Mouse (Mus musculus): ENCODE measurements around the gene Ubc. TPM values are rescaled to one million over a fixed set of nuclear protein-coding genes. Genes with fewer than 3 reads are reported as not detected.
"Not testable (repeated sequence)": the region's sequence is repeated elsewhere in the genome, so short reads cannot be mapped to it uniquely, and the experiment has no call there.

Ubc gene
- total and polyA plus RNA-seq, 2 experiments, result 634 to 990 TPM

DNA sequence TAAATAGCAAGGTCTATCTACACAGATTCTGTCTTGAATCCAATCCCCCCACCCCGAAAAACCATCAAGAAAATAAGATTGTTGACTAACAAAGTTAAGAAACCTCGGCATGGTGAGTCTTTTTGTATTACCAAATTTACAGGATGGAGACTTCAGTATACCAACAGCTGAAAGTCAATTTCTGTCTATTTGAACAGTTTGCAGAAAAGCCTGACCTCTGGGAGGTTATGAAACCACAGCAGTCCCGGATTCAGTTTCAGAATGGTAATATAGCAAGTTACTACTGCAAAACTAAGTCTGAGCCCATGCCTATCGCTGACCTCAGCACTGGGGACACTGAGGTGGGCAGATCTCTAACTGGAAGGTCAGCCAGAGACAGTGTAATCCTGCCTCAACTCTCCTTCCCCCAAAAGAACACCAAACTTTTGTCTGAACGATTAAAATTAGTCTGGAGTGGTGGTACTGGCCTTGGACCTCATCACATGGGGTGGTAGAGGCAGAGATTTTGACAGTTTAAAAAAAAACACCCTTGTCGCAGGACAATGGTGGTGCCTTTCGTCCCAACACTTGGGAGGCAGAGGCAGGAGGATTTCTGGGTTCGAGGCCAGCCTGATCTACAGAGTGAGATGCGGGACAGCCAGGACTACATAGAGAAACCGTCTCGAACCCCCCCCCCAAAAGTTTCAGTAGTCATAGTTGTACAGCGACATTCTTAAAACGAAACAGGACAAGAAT lies 1.5 kb downstream of the Ubc start:
- Histone ChIP-seq H3K4me1 (ENCODE audit: control insufficient read depth, insufficient read depth, low read length) (peaks cover 18% of the 10 kb centered on the region), H3K4me3 (ENCODE audit: insufficient read depth, low read depth, low read length) (peak overlapping the region; percentile 76), H3K36me3 (ENCODE audit: control insufficient read depth, insufficient read depth, low read length) (peaks cover 23% of the 10 kb centered on the region), H3K9ac (ENCODE audit: low read depth, low read length) (peak overlapping the region; percentile 91), H3K79me2 (ENCODE audit: control insufficient read depth, insufficient read depth, low read length) (peaks cover 15% of the 10 kb centered on the region), H3K27ac (replicated peaks; ENCODE audit: insufficient read depth, low read depth, low read length) (peak overlapping the region; percentile 97), H3K27me3 (ENCODE audit: control insufficient read depth, insufficient read depth, low read length) (no peaks in the 10 kb centered on the region)
- TF ChIP-seq POLR2A (IDR thresholded peaks at IDR 0.05; ENCODE audit: extremely low read depth, insufficient read depth, low read length) (no peak), CTCF (IDR thresholded peaks at IDR 0.05; ENCODE audit: low read depth, low read length) (peak; percentile 1; the same call in 1 of the 2 replicates)
- WGBS, result 1% methylated on average over 13 of the region's 13 CpGs
- peak; percentile 53 for DNase-seq (ENCODE audit: extremely low read depth, low read depth, low spot score)

GRCm38 (mm10) chr5:125387295-125387694 lies 2.7 kb downstream of the Ubc start:
- not testable (repeated sequence) for H3K27ac ChIP-seq (replicated peaks; ENCODE audit: insufficient read depth, low read depth, low read length); H3K27me3 ChIP-seq (ENCODE audit: control insufficient read depth, insufficient read depth, low read length); DNase-seq (ENCODE audit: extremely low read depth, low read depth, low spot score)
- WGBS, result 42% methylated on average over 5 of the region's 6 CpGs
- peaks cover 18% of the 10 kb centered on the region for H3K4me1 ChIP-seq (ENCODE audit: control insufficient read depth, insufficient read depth, low read length)
- H3K9ac ChIP-seq (ENCODE audit: low read depth, low read length), result 0 out of 2 replicates have a peak overlapping the region, but pooled peaks have one; percentile 41
- peak overlapping the region; percentile 35 for H3K4me3 ChIP-seq (ENCODE audit: insufficient read depth, low read depth, low read length)
- peaks cover 23% of the 10 kb centered on the region for H3K36me3 ChIP-seq (ENCODE audit: control insufficient read depth, insufficient read depth, low read length)
- H3K79me2 ChIP-seq (ENCODE audit: control insufficient read depth, insufficient read depth, low read length), result peaks cover 15% of the 10 kb centered on the region

DNA sequence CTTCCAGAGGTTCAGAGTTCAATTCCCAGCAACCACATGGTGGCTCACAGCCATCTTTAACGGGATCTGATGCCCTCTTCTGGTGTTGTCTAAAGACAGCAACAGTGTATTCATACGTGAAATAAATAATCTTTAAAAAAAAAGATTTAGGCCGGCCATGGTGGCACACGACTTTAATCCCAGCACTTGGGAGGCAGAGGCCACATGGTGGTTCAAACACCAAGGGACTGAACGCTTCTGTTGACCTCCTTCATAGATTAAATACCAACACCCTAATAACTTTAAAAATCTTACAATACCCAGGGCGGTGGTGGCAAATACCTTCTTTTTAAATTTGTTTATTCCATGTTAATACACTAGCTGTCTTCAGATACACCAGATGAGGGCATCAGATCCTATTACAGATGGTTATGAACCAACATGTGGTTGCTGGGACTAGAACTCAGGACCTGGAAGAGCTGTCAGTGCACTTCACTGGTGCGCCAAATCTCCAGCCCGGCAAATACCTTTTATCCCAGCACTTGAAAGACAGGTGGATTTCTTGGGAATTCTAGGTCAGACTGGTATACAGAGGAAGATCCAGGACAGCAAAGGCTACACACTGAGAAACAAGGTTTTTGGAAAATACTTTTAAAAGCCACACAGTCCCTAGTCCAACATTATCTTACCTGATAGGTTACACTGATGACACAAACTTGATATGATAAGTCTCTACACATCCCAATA lies 4.6 kb downstream of the Ubc start:
- WGBS, result 9% methylated on average over 8 of the region's 8 CpGs
- Histone ChIP-seq H3K4me1 (ENCODE audit: control insufficient read depth, insufficient read depth, low read length) (peaks cover 8% of the 10 kb centered on the region), H3K4me3 (ENCODE audit: insufficient read depth, low read depth, low read length) (peak overlapping the region; percentile 45), H3K27me3 (ENCODE audit: control insufficient read depth, insufficient read depth, low read length) (no peaks in the 10 kb centered on the region), H3K27ac (replicated peaks; ENCODE audit: insufficient read depth, low read depth, low read length) (no peak overlapping the region), H3K36me3 (ENCODE audit: control insufficient read depth, insufficient read depth, low read length) (peaks cover 23% of the 10 kb centered on the region), H3K9ac (ENCODE audit: low read depth, low read length) (0 out of 2 replicates have a peak overlapping the region, but pooled peaks have one; percentile 12), H3K79me2 (ENCODE audit: control insufficient read depth, insufficient read depth, low read length) (peaks cover 15% of the 10 kb centered on the region)
- TF ChIP-seq POLR2A (IDR thresholded peaks at IDR 0.05; ENCODE audit: extremely low read depth, insufficient read depth, low read length), result no peak
- 0 out of 2 replicates have a peak, but pooled peaks have one; percentile 0 for TF ChIP-seq CTCF (IDR thresholded peaks at IDR 0.05; ENCODE audit: low read depth, low read length)
- peak; percentile 76 for DNase-seq (ENCODE audit: extremely low read depth, low read depth, low spot score)

DNA sequence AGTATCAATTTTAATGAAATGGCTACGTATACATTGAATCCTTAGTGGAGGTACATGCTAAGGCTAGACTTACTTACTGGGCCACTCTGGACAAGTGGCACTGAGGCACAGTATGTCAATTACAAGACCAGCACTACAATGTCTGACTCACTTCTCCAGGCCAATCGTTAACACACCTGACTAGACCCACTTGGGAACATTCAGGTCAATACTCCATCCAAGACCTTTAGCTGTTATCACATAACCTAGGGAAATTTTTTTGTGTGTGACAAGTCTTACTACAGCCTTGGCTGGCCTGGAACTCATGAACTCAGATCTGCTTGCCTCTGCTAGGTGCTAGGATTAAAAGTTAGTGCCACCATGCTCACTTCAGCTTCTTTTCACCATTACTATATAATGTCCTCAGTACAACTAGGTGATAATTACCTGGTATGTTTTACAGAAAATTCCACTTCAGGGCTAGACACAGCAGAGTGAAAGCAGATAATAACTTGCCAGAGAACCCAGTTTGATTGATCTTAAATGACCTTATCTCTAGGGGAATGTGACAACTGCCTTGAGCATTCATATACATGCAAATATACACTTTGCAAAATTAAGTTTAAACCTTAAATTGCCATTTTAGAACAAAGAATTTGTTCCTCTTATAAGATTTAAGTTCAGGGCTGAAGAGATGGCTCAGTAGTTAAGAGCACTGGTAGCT lies 5.3 kb downstream of the Ubc start:
- DNase-seq (ENCODE audit: extremely low read depth, low read depth, low spot score), result peak; percentile 83
- TF ChIP-seq CTCF (IDR thresholded peaks at IDR 0.05; ENCODE audit: low read depth, low read length) (no peak), POLR2A (IDR thresholded peaks at IDR 0.05; ENCODE audit: extremely low read depth, insufficient read depth, low read length) (0 out of 2 replicates have a peak, but pooled peaks have one; percentile 4)
- WGBS, result 18% methylated on average over 2 of the region's 2 CpGs
- no peaks in the 10 kb centered on the region for H3K27me3 ChIP-seq (ENCODE audit: control insufficient read depth, insufficient read depth, low read length)
- peak overlapping the region; percentile 21; the same call in 1 of the 2 replicates for H3K4me3 ChIP-seq (ENCODE audit: insufficient read depth, low read depth, low read length)
- peaks cover 15% of the 10 kb centered on the region for H3K79me2 ChIP-seq (ENCODE audit: control insufficient read depth, insufficient read depth, low read length)
- H3K27ac ChIP-seq (replicated peaks; ENCODE audit: insufficient read depth, low read depth, low read length), result 0 out of 2 replicates have a peak overlapping the region, but pooled peaks have one; percentile 8
- H3K36me3 ChIP-seq (ENCODE audit: control insufficient read depth, insufficient read depth, low read length), result peaks cover 23% of the 10 kb centered on the region
- H3K4me1 ChIP-seq (ENCODE audit: control insufficient read depth, insufficient read depth, low read length), result peaks cover 8% of the 10 kb centered on the region
- H3K9ac ChIP-seq (ENCODE audit: low read depth, low read length), result peak overlapping the region; percentile 52

- Histone ChIP-seq H3K27me3 (ENCODE audit: control insufficient read depth, insufficient read depth, low read length) (no peaks in the 10 kb centered on the region), H3K9ac (ENCODE audit: low read depth, low read length) (no peak overlapping the region), H3K4me1 (ENCODE audit: control insufficient read depth, insufficient read depth, low read length) (peaks cover 8% of the 10 kb centered on the region), H3K27ac (replicated peaks; ENCODE audit: insufficient read depth, low read depth, low read length) (no peak overlapping the region), H3K36me3 (ENCODE audit: control insufficient read depth, insufficient read depth, low read length) (peaks cover 21% of the 10 kb centered on the region), H3K4me3 (ENCODE audit: insufficient read depth, low read depth, low read length) (no peak overlapping the region), H3K79me2 (ENCODE audit: control insufficient read depth, insufficient read depth, low read length) (peaks cover 9% of the 10 kb centered on the region)
- 0 out of 2 replicates have a peak, but pooled peaks have one; percentile 5 for TF ChIP-seq CTCF (IDR thresholded peaks at IDR 0.05; ENCODE audit: low read depth, low read length)
- TF ChIP-seq POLR2A (IDR thresholded peaks at IDR 0.05; ENCODE audit: extremely low read depth, insufficient read depth, low read length), result 0 out of 2 replicates have a peak, but pooled peaks have one; percentile 4
- DNase-seq (ENCODE audit: extremely low read depth, low read depth, low spot score), result peak; percentile 84
- WGBS, result 11% methylated on average over 3 of the region's 3 CpGs
These were observed 6.2 kb downstream of the Ubc start for GRCm38 (mm10) chr5:125383637-125384420.

All from liver, adult 2 months (tissue).